Mouse (Mus musculus) liver, postnatal 0 days (tissue): ENCODE results near the gene Ptprj.

Experiments used
- CTCF ChIP-seq: sonication (generic); IDR thresholded peaks from 2 replicates; pipeline ENCODE4 v1.5.1; 2016; ENCODE audit warnings: antibody characterized with exemption, low read depth
- EP300 ChIP-seq: IDR thresholded peaks from 2 replicates; pipeline ENCODE4 v1.6.1; 2016; ENCODE audit warnings: antibody characterized with exemption, low read depth, mild to moderate bottlenecking

- TF ChIP-seq EP300 = peak; percentile 94; the same call in 1 of the 2 replicates
- no peak for TF ChIP-seq CTCF
These were observed 20.7 kb downstream of the Ptprj start for GRCm38 (mm10) chr2:90559688-90560196.
